In genomic region chr5:124084588-124085173, GRCm38 (mm10) we compare ENCODE assay signal across 8 mouse cellular contexts. TPM values are rescaled to one million over a fixed set of nuclear protein-coding genes. Genes with fewer than 3 reads are reported as not detected.
DNase-seq lines count a peak whose midpoint lies in the region; ATAC-seq and TF ChIP-seq lines count a peak whose summit lies in the region.

No protein-coding gene starts in this region.

- H3K9ac ChIP-seq in intestine, embryonic 14.5 days (ENCODE audit: low read length): no peak overlapping the region

- TF ChIP-seq CTCF in gastrocnemius, adult 2 months (IDR thresholded peaks at IDR 0.05): peak; percentile 96

- no peaks in the 10 kb centered on the region for H3K9me3 ChIP-seq in intestine, embryonic 14.5 days (ENCODE audit: control insufficient read depth, low read length)

- no peak overlapping the region for H3K4me2 ChIP-seq in intestine, embryonic 14.5 days (ENCODE audit: low read length)

- H3K36me3 ChIP-seq in intestine, embryonic 14.5 days (ENCODE audit: control insufficient read depth, insufficient read depth, low read length): no peaks in the 10 kb centered on the region

- WGBS in intestine, embryonic 14.5 days: 39% methylated on average over 11 of the region's 11 CpGs

- H3K4me3 ChIP-seq in gastrocnemius, adult 2 months: peak overlapping the region; percentile 38
- no peak overlapping the region for H3K4me3 ChIP-seq in intestine, embryonic 14.5 days (ENCODE audit: low read depth, low read length)

- no peaks in the 10 kb centered on the region for H3K27me3 ChIP-seq in intestine, embryonic 14.5 days (replicated peaks; ENCODE audit: control insufficient read depth, insufficient read depth, low read length)

- peak overlapping the region; percentile 79 for H3K27ac ChIP-seq in gastrocnemius, adult 2 months
- H3K27ac ChIP-seq in intestine, embryonic 14.5 days (ENCODE audit: low read depth): no peak overlapping the region

- no peaks in the 10 kb centered on the region for H3K4me1 ChIP-seq in intestine, embryonic 14.5 days (replicated peaks; ENCODE audit: control insufficient read depth, insufficient read depth, low read length)

- peak; percentile 62 for ATAC-seq in intestine, embryonic 14.5 days (replicated peaks; ENCODE audit: low FRiP score, low TSS enrichment, low read depth)
- ATAC-seq in megakaryocyte, adult 5-6 weeks (ENCODE audit: poor library complexity, severe bottlenecking): peak; percentile 86

- intact Hi-C loops in gastrocnemius, adult 2 months (cut with DNase I): loop anchor here (1.0 to 2.0 kb wide), 2 partner anchors 83 to 138 kb away; no protein-coding TSS in a partner anchor

- peak; percentile 91 for DNase-seq in adipocyte (ENCODE audit: low spot score)
- peak; percentile 86 to 90 for DNase-seq in cerebellum, postnatal 36 days
- peak; percentile 90 for DNase-seq in gastrocnemius, adult 2 months
- DNase-seq in intestine, embryonic 14.5 days (ENCODE audit: low spot score): peak; percentile 91
- DNase-seq in left cerebral cortex, adult 9 months (ENCODE audit: low spot score in 2 of 2): peak; percentile 51 to 88
- DNase-seq in right cerebral cortex, postnatal 25 days: peak; percentile 80
- DNase-seq in urinary bladder, postnatal 25 days (ENCODE audit: low spot score): peak; percentile 91

RNA-seq across cellular contexts. Expression of gene Abcb9, which starts 10.9 kb away (rescaled TPM):
- total RNA-seq in gastrocnemius, adult 2 months (2021): 10 to 100 TPM in 1 of 2 experiments, 1 to 10 TPM in 1; 7.1 to 11.9 TPM
- polyA plus RNA-seq in intestine, embryonic 14.5 days (2014; fragmentation: Nextera tagmentation; extraction: Ambion mirVana): 1.5 and 1.8 TPM in 2 replicates
- 0.62 and 1.4 TPM in 2 replicates for total RNA-seq in megakaryocyte, adult 5-6 weeks (2015)
- total RNA-seq in megakaryocyte, adult 5-6 weeks (2017): 0.12 and 1.3 TPM in 2 replicates

RNA-seq across cellular contexts. Expression of gene Ogfod2, which starts 27.4 kb away (rescaled TPM):
- total RNA-seq in gastrocnemius, adult 2 months (2021): 10 to 100 TPM; 11.7 to 12.2 TPM
- polyA plus RNA-seq in intestine, embryonic 14.5 days (2014; fragmentation: Nextera tagmentation; extraction: Ambion mirVana): 17.1 and 18.0 TPM in 2 replicates
- total RNA-seq in megakaryocyte, adult 5-6 weeks (2015): 3.4 and 3.6 TPM in 2 replicates
- 2.6 and 6.4 TPM in 2 replicates for total RNA-seq in megakaryocyte, adult 5-6 weeks (2017)

RNA-seq across cellular contexts. Expression of gene Arl6ip4, which starts 31.2 kb away (rescaled TPM):
- 10 to 100 TPM; 38.3 to 41.2 TPM for total RNA-seq in gastrocnemius, adult 2 months (2021)
- 93.8 and 99.9 TPM in 2 replicates for polyA plus RNA-seq in intestine, embryonic 14.5 days (2014; fragmentation: Nextera tagmentation; extraction: Ambion mirVana)
- total RNA-seq in megakaryocyte, adult 5-6 weeks (2015): 45.4 and 53.0 TPM in 2 replicates
- 80.5 and 87.7 TPM in 2 replicates for total RNA-seq in megakaryocyte, adult 5-6 weeks (2017)

RNA-seq across cellular contexts. Expression of gene Vps37b, which starts 52.6 kb away (rescaled TPM):
- 1 to 10 TPM; 4.1 to 6.2 TPM for total RNA-seq in gastrocnemius, adult 2 months (2021)
- 26.4 and 27.7 TPM in 2 replicates for polyA plus RNA-seq in intestine, embryonic 14.5 days (2014; fragmentation: Nextera tagmentation; extraction: Ambion mirVana)
- total RNA-seq in megakaryocyte, adult 5-6 weeks (2015): 28.9 and 29.2 TPM in 2 replicates
- 29.1 and 29.9 TPM in 2 replicates for total RNA-seq in megakaryocyte, adult 5-6 weeks (2017)
